Mouse (Mus musculus) MEL (cell line): ENCODE data around the gene Anapc11.

Experiments
- CTCF ChIP-seq, 3 experiments: IDR thresholded peaks in 2 of 3; conservative IDR thresholded peaks in 1 of 3; 2 replicates each; pipeline ENCODE4 v1.5.1; 2011 to 2012; ENCODE audit warnings: low read length in 3 of 3, low read depth in 2 of 3, mild to moderate bottlenecking in 2 of 3, improper control_type of control experiment in 1 of 3, inconsistent platforms in 1 of 3, mixed read lengths in 1 of 3, moderate library complexity in 1 of 3; ENCODE audit not compliant: control insufficient read depth in 1 of 3, insufficient read depth in 1 of 3, poor library complexity in 1 of 3, severe bottlenecking in 1 of 3
- GATA1 ChIP-seq: IDR thresholded peaks from 2 replicates; pipeline ENCODE4 v1.6.1; 2011; ENCODE audit warnings: low read depth, low read length, improper control_type of control experiment
- HCFC1 ChIP-seq: IDR thresholded peaks from 2 replicates; pipeline ENCODE4 v1.6.1; 2012; ENCODE audit warnings: low read depth, mild to moderate bottlenecking, inconsistent platforms, low read length, improper control_type of control experiment, moderate library complexity
- KAT2A ChIP-seq: conservative IDR thresholded peaks from 2 replicates; pipeline ENCODE4 v1.6.1; 2012; ENCODE audit warnings: low read depth, low read length, improper control_type of control experiment, inconsistent platforms
- MAFK ChIP-seq: IDR thresholded peaks from 2 replicates; pipeline ENCODE4 v1.6.1; 2011; ENCODE audit warnings: low read depth, mild to moderate bottlenecking, low read length, improper control_type of control experiment, borderline replicate concordance
- NRF1 ChIP-seq: IDR thresholded peaks from 2 replicates; pipeline ENCODE4 v1.6.1; 2014; ENCODE audit warnings: low read depth, mild to moderate bottlenecking, inconsistent platforms, low read length, improper control_type of control experiment, moderate library complexity; ENCODE audit not compliant: poor library complexity, insufficient read depth, severe bottlenecking
- POLR2A ChIP-seq, 2 experiments: IDR thresholded peaks; 2 replicates each; pipeline ENCODE4 v1.6.1; 2011 to 2012; ENCODE audit warnings: low read length in 2 of 2, mild to moderate bottlenecking in 2 of 2, control low read depth in 1 of 2, improper control_type of control experiment in 1 of 2, low read depth in 1 of 2, moderate library complexity in 1 of 2; ENCODE audit not compliant: control insufficient read depth in 1 of 2, insufficient read depth in 1 of 2, poor library complexity in 1 of 2
- SIN3A ChIP-seq: IDR thresholded peaks from 2 replicates; pipeline ENCODE4 v1.6.1; 2012; ENCODE audit warnings: low read length, improper control_type of control experiment, inconsistent platforms
- SMC3 ChIP-seq: IDR thresholded peaks from 2 replicates; pipeline ENCODE4 v1.6.1; 2011; ENCODE audit warnings: low read depth, low read length, improper control_type of control experiment
- USF1 ChIP-seq: IDR thresholded peaks from 2 replicates; pipeline ENCODE4 v1.6.1; 2014; ENCODE audit warnings: low read depth, mild to moderate bottlenecking, inconsistent platforms, low read length, improper control_type of control experiment, moderate library complexity

DNA sequence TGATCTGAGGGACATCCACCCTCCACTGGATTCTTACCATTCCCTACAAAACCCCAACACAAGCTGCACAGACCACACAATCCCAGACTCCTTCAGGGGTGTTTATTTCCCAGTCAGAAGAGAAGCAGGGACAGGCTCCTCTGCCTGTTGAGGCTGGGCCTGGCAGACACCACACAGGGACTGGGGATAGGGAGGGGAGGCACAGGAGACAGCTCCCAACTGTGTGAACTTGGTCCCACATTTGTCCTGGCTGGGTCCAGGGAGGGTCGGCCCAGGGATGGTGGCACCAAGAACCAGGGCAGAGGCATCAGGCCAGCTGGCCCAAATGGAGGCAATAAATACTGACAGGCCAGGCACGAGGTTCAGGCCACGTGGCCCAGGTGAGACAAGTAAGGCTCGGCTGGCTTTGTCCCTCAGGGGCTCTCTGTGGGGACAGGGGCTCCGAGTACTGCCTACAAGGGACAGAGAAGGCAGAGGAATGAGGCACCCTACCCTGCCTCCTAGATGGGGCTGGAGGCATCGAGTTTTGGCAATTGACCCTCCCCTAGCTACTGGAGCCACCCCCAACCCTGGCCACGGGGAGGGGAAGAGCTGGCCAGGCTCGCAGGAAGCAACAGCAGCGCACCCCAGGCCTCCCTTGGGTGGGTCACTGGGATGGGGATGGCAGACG is 20.1 kb upstream of the Anapc11 start:
- no peak for TF ChIP-seq CTCF (IDR thresholded peaks at IDR 0.05 in 2 of 3, conservative IDR thresholded peaks at IDR 0.05 in 1 of 3; ENCODE audit: control insufficient read depth in 1 of 3, insufficient read depth in 1 of 3, low read depth in 2 of 3, low read length in 3 of 3, poor library complexity in 1 of 3, severe bottlenecking in 1 of 3)
- no peak for TF ChIP-seq SMC3
- TF ChIP-seq POLR2A (IDR thresholded peaks at IDR 0.05; ENCODE audit: control insufficient read depth in 1 of 2, insufficient read depth in 1 of 2, low read depth in 1 of 2, low read length in 2 of 2, poor library complexity in 1 of 2): peak in 1 of 2 experiments; percentile 4; a peak in 1 of 4 replicates
- TF ChIP-seq HCFC1: no peak
- TF ChIP-seq NRF1: no peak
- no peak for TF ChIP-seq SIN3A
- no peak for TF ChIP-seq GATA1
- TF ChIP-seq KAT2A: no peak
- no peak for TF ChIP-seq MAFK
- TF ChIP-seq USF1: no peak
